In the genomic region with DNA sequence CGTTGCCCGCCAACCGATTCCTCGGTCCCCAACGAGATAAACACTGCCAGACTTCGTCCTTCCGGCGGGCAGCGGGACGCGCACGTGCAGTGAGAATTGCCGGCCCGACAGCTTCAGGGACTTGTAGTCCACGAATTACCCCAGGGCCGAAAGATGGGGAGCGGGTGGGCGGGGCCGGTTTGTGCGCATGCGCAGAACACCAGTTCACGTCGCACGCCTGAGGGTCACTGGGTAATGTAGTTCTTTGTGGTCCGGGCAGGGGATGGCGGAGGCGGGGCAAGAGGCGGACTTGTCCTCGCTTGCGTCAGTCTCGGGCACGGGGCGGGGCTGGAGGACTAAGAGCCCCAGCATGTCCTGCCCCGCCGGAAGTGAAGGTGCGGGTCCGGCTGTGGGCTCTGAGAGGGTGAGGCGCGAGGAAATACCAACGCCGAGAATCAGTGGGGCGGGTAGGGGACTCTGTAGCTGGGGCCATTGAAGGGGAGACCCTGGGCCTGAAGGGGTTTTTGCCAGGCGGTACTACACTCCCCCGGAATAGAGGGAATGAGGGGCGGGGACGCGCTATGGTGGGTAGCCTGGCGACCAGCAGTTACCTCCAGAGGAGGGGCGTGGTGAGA, we compare ENCODE assay signal across 8 mouse cellular contexts. TPM values are rescaled to one million over a fixed set of nuclear protein-coding genes. Genes with fewer than 3 reads are reported as not detected.
DNase-seq lines count a peak whose midpoint lies in the region; ATAC-seq lines count a peak whose summit lies in the region.

TSS of gene Klhdc3 (minus strand) at position 155 of the 614 bp plus-strand sequence.

- peak within 1 kb of the TSS; percentile 94 for H3K27ac ChIP-seq in hindbrain, embryonic 16.5 days (ENCODE audit: low read depth, low read length)
- peak within 1 kb of the TSS; percentile 57 for H3K27ac ChIP-seq in macrophage

- DNase-seq in WW6 (ENCODE audit: low read depth, low spot score): peak; percentile 95
- DNase-seq in cerebellum, postnatal 4 days (ENCODE audit: low spot score in 2 of 2): peak; percentile 97
- DNase-seq in gastrocnemius, adult 18-20 months (ENCODE audit: low spot score): peak; percentile 98
- peak; percentile 97 to 98 for DNase-seq in left cerebral cortex, adult 18-20 months (ENCODE audit: low spot score in 2 of 2)
- DNase-seq in right cerebral cortex, adult 18-20 months: peak; percentile 98
- DNase-seq in urinary bladder, postnatal 10 days (ENCODE audit: low spot score): peak; percentile 95

- WGBS in hindbrain, embryonic 16.5 days: under 1% methylated on average over 49 of the region's 49 CpGs
- WGBS in macrophage (ENCODE audit: missing documents): 2% methylated on average over 47 of the region's 49 CpGs

- H3K9me3 ChIP-seq in hindbrain, embryonic 16.5 days (ENCODE audit: control insufficient read depth, low read length): no peaks in the 10 kb centered on the region

- H3K27me3 ChIP-seq in hindbrain, embryonic 16.5 days (replicated peaks; ENCODE audit: control insufficient read depth, insufficient read depth, low read length): no peaks in the 10 kb centered on the region

- H3K4me3 ChIP-seq in hindbrain, embryonic 16.5 days (ENCODE audit: low read length): peak within 1 kb of the TSS; percentile 89
- peak within 1 kb of the TSS; percentile 82 for H3K4me3 ChIP-seq in macrophage (ENCODE audit: inconsistent target)

- peaks cover 22% of the 10 kb centered on the region for H3K4me1 ChIP-seq in hindbrain, embryonic 16.5 days (ENCODE audit: control insufficient read depth, insufficient read depth, low read depth, low read length)

- peak within 1 kb of the TSS; percentile 85 for H3K9ac ChIP-seq in hindbrain, embryonic 16.5 days (ENCODE audit: low read depth, low read length)

- peak; percentile 97 for ATAC-seq in hindbrain, embryonic 16.5 days

- peaks cover 42% of the 10 kb centered on the region for H3K79me2 ChIP-seq in macrophage (ENCODE audit: inconsistent target)

- peaks cover 45% of the 10 kb centered on the region for H3K36me3 ChIP-seq in hindbrain, embryonic 16.5 days (ENCODE audit: control insufficient read depth, insufficient read depth, low read length)
- H3K36me3 ChIP-seq in macrophage (ENCODE audit: inconsistent target): peaks cover 52% of the 10 kb centered on the region

- H3K4me2 ChIP-seq in hindbrain, embryonic 16.5 days (ENCODE audit: low read length): peak within 1 kb of the TSS; percentile 94

RNA-seq across cellular contexts. Expression of gene Klhdc3, which starts in this region (rescaled TPM):
- 10 to 100 TPM; 64.7 to 90.2 TPM for total RNA-seq in gastrocnemius, adult 18-20 months (2021)
- polyA plus RNA-seq in hindbrain, embryonic 16.5 days (2015; fragmentation: Nextera tagmentation; extraction: Ambion mirVana): 176 and 179 TPM in 2 replicates
- total RNA-seq in left cerebral cortex, adult 18-20 months (2021): 100 to 1,000 TPM; 190 to 207 TPM
- 10 to 100 TPM; 11.0 to 52.6 (median 32.1) TPM for total RNA-seq in macrophage (2018; cell fraction: chromatin; rRNA removed)
- total RNA-seq in macrophage (2018; cell fraction: cytosol; rRNA removed): 10 to 100 TPM; 27.7 to 50.8 (median 40.8) TPM
- 10 to 100 TPM; 18.4 to 52.9 (median 36.1) TPM for total RNA-seq in macrophage (2018; cell fraction: nucleus; rRNA removed)
- polyA plus RNA-seq in macrophage (2018): 30.1 to 44.5 TPM (median 33.9 TPM) in 3 replicates

Comparison
In these comparisons a context has a peak if more than half of its experiments do, and no peak if none do; other contexts are left out.
1. Peak in every context shown above with its lines: DNase-seq, ATAC-seq, H3K4me3 ChIP-seq and H3K27ac ChIP-seq.